Mouse (Mus musculus) lung, postnatal 36 days (tissue): Measurements from ENCODE around the gene Uqcc2.
A peak's percentile ranks its signal among the peaks of the same experiment; 100 is the strongest.

Source experiments
- DNase-seq: peaks from one replicate; pipeline ENCODE4 v3.0.0; 2022; ENCODE audit warnings: mixed read lengths

The Uqcc2 gene

DNA sequence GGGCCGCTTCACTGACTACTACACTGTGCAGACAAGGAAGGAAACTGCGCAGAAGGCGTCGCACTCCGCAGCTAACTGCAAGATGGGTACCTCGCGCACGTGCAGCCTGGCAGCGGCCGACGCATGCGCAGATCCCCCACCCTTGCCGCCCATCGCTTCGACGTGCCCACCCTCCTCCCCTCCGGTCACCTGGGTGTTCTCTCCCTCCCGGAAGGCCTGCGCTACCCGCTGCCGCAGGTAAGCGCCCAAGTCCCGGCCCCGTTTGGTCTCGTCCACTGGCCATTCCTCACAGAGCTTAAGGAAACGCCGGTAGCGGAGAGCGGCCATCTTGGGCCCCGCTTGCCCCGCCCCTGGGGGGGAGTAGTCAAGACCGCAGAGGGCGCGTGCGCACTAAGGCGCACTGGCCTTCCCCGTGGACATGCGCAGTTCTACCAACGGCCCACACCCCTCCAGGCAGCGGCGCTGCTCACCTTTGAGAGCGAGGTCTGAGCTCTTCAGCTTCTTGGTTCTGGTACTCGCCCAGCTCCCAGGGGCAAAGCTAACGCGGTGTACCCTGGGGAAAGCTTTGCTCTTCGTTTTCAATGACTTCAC is at the start of gene Uqcc2:
Gene Uqcc2 (minus strand): TSS at position 366 of the 591 bp plus-strand sequence.
- DNase-seq: peak; percentile 98

DNA sequence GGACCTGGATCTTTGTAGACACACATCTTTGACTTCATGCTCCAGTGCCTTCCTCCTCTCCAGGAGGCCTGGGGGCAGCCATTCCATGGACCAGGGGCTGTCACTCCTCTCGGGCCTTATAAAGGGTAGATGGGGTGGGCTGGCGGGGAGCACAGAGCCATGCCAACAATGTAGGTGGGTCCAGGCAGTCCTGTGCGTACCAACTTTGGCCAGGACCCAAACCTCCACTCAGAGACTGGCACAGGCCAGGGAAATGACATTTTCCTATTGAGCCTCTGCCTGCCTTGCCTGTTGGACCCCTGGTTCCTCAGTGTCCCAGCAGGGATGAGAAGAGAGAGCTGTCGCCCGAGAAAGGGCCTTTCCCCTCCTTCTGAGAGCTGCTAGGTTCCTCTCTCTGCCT is 48.7 kb upstream of the Uqcc2 start:
- no peak for DNase-seq

DNA sequence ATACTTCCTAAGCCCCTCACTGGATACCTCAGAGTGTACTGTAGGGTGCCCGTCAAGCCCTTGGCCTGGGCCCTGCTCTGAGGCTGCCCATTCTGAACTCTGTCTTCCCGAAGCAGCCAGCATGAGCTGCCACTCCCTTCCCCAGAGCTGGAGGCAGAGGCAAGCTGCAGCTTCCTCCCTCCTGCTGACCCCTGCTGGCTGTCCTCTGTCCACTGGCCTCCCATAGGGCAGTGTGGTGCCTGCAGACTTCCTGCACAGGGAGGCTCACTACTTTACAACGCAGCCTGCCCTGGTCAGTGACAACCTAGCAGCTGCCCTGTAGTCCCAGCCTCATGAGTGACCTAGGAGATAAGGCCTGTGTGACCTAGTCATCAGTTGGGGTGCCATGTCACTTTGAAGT is 48.0 kb upstream of the Uqcc2 start:
- DNase-seq: peak; percentile 37

DNA sequence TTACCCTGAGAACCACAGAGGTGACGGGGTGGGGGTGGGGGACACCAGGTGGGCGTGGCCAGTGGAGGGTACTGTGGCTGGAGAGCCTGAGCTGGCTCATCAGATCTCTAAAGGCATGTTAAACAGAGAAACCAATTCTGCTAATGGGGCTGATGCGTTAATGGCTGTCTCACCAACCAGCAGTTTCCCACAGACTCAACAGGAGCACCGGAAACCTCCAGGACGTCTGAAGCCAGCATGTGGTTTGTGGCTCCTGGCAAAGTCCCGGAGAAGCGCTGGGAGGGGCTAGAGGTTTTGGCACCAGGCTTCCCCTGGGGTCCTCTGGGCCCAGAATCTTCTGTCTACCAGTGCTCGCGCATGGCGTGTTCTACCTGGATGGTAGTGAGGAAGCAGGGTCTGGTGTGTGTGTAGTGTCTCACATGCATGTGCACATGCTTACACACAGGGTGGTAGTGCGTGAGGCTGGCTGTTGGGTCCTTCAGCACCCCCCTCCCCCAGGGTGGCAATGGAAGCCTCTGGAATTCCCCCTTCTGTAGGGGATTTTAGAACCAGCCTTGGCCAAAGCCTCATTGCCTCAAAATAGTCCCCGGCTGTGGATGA is 46.1 kb upstream of the Uqcc2 start:
- DNase-seq: no peak

DNA sequence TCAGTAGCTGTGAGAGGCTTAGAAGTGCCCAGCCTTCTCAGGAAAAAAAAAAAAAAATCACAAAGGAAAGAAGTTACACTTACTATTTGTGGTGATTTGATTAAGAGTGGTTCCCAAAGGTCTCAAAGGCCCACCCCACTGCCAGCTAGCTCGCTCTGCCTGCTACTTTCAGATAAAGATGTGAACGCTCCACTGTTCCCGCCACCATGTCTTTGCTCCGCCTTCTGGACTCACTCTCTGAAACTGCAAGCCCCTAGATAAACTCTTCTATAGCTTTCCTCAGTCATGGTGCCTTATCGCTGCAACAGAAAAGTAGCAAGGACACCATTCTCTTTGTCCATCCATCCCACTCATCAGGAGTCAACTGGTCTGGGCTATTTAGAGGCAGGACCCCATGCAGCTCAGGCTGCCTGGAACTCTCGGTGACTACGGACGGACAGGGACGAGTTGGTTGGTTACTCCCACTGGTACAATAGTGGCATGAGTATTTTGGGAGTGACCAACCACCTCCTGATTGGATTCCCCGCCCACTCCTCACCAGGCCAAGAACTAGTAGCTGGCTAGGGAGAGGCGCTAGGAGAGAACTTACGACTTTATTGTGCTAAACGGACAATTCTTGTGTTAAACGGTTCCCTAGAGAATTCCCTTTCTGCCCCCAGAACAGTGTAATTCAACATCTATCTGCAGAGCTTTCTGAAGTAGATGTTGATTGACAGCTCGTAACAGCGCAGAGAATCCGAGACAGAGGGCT is 44.9 kb upstream of the Uqcc2 start:
- no peak for DNase-seq

DNA sequence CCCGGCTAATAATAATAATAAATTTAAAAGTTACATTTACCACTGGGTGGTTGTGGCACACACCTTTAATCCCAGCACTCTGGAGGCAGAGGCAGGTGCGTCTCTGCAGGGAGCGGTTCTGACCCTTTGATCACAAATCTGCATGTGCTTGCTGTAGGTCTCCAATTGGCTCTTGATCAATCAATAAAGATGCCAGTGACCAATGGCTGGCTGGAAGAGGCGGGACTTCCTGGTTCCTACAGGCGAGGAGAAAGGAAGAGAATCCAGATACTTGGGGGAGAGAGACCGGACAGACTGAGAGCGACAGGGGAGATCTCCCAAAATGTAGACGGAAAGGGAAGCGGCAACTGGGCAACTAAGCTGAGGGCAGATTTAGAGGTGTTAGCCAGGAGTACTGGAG is 44.3 kb upstream of the Uqcc2 start:
- DNase-seq: peak; percentile 62

DNA sequence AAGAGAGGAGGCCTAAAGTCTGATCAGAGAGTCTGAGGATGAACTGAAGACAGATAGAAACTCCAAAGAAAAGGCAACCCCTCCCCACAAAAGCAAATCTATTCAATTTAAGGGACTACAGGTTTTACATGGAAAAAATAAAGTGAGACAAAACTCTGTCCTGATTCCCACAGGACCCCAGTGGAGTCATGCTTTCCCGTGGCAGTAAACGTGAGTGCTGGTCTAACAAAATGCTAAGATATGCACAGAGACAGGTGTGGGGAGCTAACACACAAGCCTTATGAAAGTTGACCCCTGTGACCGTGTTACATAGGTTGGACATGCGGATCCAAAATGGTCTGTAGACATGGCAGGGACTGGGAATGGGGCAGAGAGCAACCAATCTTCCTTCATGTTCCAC is 43.0 kb upstream of the Uqcc2 start:
- DNase-seq: no peak

DNA sequence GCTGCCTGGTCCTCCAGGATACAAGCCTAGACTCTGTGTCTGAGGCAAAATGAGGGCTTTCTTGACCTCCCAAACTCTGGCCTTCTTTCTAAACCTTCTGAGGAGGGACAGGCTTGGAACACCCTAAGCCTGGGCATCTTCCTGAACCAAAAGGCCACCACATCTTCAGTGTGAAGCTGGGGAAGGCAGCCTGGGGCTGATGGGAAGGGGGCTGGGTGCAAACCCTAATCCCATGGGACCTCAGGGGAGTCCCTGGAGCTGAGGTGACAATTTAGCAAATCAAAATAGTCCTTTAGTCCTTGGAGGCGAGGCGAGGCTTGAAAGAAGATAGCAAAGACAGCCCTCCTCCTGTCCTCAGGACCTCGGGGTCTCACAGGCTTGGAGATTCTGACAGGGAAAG is 42.6 kb upstream of the Uqcc2 start:
- no peak for DNase-seq

DNA sequence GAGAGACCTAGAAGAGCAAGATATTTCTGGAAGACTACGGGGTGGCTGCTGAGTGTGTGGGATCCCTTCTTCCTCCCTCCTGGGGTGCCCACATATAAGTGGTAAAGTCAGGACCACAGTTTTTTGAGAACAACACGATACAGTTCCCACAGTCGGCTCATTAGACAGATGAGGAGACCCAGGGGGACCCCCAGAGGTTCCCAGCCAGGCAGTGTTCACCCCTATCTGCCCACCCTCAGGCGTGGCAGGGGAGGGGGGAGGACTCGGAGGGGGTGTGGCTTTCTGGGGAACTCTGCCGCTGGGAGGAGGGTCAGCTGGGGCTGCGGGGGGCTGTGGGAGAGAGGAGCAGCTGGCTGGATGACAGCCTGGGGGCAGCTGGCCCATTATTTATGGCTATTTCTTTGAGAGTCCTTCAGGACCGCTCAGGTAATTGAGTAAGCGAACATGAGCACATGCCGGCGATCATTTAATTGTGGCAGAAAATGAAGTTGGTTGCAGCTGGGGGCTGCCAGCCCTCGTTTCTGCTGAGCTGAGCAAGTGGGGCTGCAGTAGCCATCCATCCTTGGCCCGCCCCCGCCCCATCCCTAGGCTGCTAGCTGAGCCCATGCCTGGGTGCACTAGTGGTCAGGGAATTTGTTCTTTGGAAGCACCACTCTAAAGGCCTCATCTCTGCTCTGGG is 41.6 kb upstream of the Uqcc2 start:
- no peak for DNase-seq

DNA sequence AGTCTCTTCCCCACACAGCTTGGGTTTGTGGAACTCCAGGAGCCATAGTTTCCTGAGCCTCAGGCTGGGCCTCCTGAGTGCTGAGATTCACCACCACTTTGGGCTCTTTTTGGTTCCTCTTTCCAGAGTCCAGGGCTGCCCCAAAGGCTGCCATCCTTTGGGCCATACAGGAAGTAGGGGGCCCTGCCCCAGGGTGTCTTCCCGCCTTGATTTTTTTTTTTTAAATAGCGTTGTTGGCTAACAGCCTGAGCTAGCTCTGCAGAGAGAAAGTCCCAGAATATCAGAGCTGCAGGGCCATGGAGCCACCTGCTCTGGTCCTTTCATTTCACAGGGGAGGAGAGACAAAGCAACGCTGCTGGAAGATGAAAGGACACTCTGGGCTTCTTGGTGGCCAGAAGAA is 40.0 kb upstream of the Uqcc2 start:
- DNase-seq: peak; percentile 12

DNA sequence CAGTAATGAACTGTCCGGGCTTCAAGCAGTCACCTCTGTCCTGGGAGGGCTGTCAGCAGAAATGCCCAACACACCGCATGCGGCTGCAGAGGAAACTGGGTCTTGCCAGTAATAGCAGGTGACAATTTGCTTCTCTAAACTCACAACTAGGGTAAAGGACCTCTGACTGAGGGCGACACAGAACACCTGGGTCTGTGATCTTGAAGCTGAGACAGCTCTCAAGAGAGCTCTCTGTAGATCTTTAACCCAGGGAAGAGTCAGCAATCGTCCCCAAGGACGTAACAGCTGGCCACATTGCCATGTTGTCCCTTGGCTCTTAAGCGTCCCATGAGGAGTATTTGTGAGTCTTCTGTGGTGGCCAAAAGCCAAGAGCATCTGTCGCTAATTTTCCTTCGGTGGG is 38.7 kb upstream of the Uqcc2 start:
- DNase-seq: no peak

DNA sequence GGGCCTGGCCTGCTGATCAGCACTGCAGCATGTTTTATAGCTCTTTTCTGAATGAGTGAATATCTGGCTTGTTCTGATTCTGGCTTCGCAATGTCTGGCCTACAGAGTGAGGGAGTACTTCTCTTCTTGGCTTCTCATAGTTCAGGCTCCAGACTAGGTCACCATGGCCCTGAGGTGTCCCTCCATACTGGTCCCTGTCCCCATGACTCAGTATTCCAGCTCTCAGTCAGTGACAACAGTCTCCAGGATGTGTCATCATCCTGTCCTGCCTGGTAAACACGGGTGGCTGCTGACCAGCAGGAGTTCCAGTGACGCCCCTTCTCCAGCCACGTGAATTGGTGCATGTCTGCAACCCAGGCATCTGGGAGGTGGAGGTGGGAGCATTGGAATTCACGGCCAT is 37.4 kb upstream of the Uqcc2 start:
- DNase-seq: no peak

DNA sequence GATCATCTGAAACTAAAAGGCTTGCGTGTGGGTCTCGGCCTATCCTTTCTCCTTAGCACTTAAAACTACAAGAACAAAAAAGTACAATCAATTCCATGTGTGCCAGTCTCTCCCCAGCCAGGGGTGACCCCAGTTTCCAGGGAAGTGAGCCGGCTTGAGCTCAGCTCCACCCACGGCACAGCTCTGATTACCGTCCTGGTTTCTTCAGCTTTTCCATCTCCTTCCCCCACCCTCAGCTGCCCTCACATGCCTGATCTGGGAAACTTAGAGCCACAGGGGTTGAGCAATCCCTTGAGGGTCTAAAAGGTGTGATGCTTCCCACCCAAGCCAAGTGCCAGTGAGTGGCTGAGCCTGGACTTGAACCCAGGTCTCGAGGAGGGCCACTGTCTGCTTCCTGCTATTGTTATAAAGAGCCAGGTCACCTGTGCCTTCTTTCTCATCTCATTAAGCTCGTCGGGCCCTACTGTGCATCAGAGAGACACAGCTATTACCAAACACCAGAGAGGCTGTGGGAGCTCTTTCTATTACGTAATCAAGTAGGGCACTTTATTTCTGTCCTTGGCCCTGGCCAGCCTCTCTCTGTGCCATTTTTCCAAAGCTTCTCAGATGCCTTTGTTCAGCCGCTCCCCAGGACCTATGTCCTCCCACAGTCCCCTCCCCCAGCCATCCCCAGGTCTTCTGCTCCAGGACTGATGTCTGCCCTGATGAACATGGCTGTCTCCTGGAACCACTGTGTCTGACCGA is 36.4 kb upstream of the Uqcc2 start:
- peak; percentile 34 for DNase-seq

DNA sequence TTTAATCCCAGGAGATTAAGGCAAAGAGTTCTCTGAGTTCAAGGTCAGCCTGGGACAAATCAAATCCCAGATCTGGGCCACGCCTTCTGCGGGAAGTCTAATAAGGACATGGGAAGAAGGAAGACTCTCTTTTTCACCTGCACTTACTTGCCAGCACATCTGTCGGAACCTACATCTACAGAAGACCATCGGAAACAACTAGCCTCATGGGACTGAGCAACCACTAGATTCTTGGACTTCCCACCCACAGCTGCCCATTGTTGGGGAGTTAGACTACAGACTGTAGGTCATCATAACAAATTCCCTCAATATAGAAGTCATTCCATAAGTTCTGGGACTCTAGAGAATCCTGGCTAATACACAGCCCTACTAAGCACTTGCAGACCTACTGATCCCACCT is 34.9 kb upstream of the Uqcc2 start:
- no peak for DNase-seq

DNA sequence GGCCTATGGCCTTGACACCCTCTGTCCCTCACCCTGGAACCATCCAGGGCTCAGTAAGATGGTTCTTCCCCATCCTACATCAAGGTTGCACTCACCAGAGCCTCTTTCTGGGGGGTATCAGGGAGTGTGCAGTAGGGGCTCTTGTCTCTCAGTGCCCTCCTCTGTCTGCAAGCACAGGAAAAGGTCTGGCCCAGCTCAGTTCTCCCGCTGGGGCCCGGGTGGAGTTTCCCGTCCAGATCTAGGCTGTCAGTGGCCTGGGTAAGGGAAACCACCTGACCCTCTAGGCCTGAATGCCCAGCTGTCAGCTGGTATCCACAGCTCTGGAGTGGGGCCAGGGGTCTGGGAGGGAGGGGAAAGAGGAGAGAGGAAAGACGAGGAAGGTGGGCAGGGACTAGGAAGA is 33.8 kb upstream of the Uqcc2 start, which contains the start of gene Ip6k3:
Gene Ip6k3 (minus strand): TSS at position 251 of the 400 bp plus-strand sequence.
- DNase-seq: peak; percentile 36

DNA sequence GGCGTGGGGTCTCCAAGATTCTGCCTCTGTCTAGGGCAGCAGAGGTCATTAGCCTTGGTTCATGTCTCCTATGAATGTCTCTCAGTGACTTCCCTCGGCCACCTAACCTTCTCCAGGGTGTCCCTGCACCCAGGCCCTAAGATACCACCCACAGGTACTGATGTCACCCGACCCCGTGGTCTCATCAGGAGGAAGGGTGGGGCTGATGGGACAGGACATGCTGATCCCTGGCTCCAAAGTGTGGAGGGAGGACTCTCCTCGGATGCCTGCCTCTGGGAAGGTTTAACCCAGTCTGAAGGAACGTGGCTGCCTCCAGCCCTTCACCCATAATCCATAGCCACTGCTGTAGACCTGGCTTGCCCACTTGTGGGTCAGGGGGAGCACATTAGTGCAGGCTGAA is 33.2 kb upstream of the Uqcc2 start:
- peak; percentile 17 for DNase-seq

DNA sequence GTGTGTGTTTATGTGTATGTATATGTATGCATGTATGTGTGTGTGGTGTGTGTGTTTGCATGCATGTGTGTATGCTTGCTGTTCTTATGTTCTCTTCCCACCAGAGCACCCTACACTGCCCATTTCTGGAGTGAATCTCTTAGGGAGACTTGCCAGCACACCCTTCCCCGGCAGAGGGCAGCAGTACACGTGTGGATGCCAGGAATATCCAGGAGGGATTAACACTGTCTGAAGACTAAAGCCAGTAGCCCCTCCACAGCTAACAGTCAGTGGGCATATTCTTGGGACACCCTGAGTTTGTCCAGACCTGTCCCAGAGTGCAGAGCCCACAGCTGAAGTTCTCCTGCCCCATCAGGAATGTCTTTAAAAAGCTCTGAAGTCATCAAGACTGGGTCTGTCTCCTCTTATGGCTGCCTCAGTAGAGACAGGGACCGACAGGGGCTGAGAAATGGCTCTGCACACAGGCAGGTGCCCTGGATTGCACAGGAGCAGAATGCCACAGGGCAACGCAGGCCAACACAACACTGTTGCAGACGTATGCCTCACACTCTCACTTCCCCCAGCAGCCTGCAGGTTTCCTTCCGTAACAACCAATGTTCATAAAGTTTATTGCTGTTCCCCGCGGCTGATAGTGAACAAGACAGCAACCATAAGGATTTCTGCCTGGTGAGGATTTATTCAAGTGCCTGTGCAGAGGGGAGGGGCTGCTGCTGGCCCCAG is 31.5 kb upstream of the Uqcc2 start:
- DNase-seq: peak; percentile 42

DNA sequence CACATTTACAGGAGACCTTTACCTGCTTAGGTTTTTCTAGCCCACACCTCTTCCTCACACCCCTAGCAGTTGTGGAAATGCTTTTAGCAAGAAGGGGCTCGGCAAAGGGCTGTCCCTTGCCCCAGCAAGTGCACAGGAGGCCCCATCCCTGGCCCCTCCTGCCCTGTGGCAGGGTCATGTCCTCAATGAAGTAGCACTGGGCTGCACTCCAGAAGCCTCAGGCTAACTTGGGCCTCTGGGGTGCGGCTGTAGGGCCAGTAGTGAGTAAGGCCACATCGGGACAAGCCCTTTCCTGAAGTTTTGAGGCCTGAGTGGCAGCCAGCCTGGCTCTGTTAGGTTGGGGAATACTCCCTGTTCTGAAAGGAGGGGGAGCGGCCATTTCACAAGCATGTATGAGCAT is 27.2 kb upstream of the Uqcc2 start:
- DNase-seq: peak; percentile 71

DNA sequence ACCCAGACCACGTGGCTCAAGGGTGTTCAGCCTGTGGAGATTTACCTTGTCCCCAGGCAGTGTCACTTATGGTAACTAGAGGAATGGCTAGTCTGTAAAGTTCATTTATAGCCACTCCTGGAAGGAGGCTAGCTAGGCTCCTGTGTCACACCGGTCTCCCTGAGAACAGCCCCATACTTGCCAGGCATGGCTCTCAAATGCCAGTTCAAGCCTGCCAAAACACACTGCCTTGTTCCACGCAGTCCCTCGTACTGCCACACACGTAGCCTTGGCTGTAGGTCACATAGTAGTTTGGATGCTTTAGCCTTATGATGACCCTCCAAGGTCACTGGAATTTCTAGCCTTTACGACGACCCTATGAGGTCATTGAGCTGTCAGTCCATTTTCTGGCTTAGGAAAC is 25.5 kb upstream of the Uqcc2 start:
- DNase-seq: no peak

DNA sequence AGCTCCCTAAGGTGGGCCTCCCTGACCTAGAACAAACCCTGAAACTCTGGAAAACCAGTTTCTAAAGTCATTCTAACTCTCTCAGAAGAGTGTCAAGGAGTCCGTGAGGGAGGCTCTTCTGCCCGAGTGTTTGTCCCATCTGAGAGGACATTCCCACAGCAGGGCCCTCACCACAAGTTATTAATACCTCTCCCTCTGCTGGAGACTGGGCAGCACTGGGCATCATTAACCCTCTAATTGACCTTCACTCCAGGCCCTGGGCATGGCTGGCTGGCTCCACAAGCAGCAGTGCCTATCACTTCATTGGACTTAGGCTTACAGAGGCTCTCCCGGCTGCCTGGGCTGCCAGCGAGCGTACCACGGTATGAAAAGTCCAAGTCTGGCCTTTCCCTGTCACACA is 24.7 kb upstream of the Uqcc2 start:
- no peak for DNase-seq

DNA sequence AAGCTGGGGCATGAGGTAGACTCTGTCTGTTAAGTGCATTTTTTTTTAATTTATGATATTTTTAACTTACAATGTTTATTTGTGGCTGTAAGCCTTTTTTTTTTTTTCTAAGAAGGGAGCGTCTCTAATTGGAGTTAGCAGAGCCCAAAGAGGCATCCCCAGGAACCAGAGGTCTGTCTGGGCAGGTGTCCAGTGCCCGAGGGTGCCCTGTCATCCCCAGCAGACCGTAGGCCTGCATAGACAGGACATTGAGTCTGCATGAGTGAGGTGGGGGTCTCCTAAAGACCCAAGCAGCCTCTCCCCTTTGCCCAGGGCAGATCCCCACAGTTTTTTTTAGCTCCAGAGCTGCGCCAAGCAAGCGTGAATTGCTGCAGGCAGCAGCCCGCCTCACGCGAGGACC is 22.0 kb upstream of the Uqcc2 start:
- DNase-seq: no peak

DNA sequence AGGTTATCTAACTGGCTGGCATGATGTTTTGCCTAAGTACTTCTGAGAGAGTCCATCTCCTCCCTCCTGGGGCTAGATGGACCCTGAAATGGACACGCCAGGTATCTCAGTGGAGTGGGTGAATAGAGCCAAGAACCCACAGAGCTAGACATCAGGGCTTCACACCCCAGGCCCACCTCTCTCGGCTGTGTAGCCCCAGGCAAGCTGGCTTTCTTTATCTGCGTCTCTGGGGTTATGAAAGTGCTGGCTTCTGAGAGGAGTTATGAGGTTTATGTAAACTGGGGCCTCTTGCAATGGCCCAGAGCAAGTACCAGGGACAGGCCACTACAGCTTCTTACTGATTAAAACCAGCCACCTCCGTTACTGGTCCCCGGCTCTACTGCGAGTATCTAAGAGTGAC is 21.2 kb upstream of the Uqcc2 start:
- DNase-seq: no peak
